Mouse (Mus musculus): ENCODE results near the gene Tbc1d9b. TPM values are rescaled to one million over a fixed set of nuclear protein-coding genes. Genes with fewer than 3 reads are reported as not detected.
A peak's percentile ranks its signal among the peaks of the same experiment; 100 is the strongest.
"Not testable (repeated sequence)": the region's sequence is repeated elsewhere in the genome, so short reads cannot be mapped to it uniquely, and the experiment has no call there.

The Tbc1d9b gene
- polyA plus RNA-seq, 2 experiments: 8.4 to 9.5 TPM

GRCm38 (mm10) chr11:50158346-50158745, 27.1 kb downstream of the Tbc1d9b start:
- no peaks in the 10 kb centered on the region for H3K9me3 ChIP-seq (ENCODE audit: control insufficient read depth, low read length)
- no peak overlapping the region for H3K4me3 ChIP-seq (ENCODE audit: insufficient read depth in 1 of 2, low read depth in 2 of 2, low read length in 2 of 2)
- no peak overlapping the region for H3K27ac ChIP-seq
- H3K4me2 ChIP-seq (ENCODE audit: low read depth): no peak overlapping the region
- peaks cover 6% of the 10 kb centered on the region for H3K36me3 ChIP-seq (replicated peaks; ENCODE audit: control insufficient read depth, insufficient read depth, low read depth)
- no peak for ATAC-seq (ENCODE audit: insufficient read depth)
- WGBS (ENCODE audit: insufficient replicate concordance): 72% methylated on average over 7 of the region's 7 CpGs
- no peak for DNase-seq (ENCODE audit: low read depth in 3 of 3, low spot score in 3 of 3)
- TF ChIP-seq CTCF (IDR thresholded peaks at IDR 0.05; ENCODE audit: low read depth): no peak
- no peak for TF ChIP-seq EP300 (IDR thresholded peaks at IDR 0.05; ENCODE audit: low read depth)
- no peaks in the 10 kb centered on the region; a peak in 1 of 4 replicates for H3K4me1 ChIP-seq (replicated peaks; ENCODE audit: control insufficient read depth in 2 of 2, insufficient read depth in 2 of 2, low read length in 1 of 2)
- no peak overlapping the region for H3K9ac ChIP-seq (replicated peaks)
- H3K27me3 ChIP-seq (ENCODE audit: control insufficient read depth, insufficient read depth, low read length): no peaks in the 10 kb centered on the region

- DNase-seq (ENCODE audit: low read depth in 3 of 3, low spot score in 3 of 3) (no peak), ATAC-seq (ENCODE audit: insufficient read depth) (no peak)
- Histone ChIP-seq H3K36me3 (replicated peaks; ENCODE audit: control insufficient read depth, insufficient read depth, low read depth) (peaks cover 6% of the 10 kb centered on the region), H3K9ac (replicated peaks) (no peak overlapping the region), H3K9me3 (ENCODE audit: control insufficient read depth, low read length) (no peaks in the 10 kb centered on the region), H3K4me1 (replicated peaks; ENCODE audit: control insufficient read depth in 2 of 2, insufficient read depth in 2 of 2, low read length in 1 of 2) (no peaks in the 10 kb centered on the region; a peak in 1 of 4 replicates), H3K4me3 (ENCODE audit: insufficient read depth in 1 of 2, low read depth in 2 of 2, low read length in 2 of 2) (no peak overlapping the region), H3K27ac (no peak overlapping the region), H3K4me2 (ENCODE audit: low read depth) (no peak overlapping the region), H3K27me3 (ENCODE audit: control insufficient read depth, insufficient read depth, low read length) (no peaks in the 10 kb centered on the region)
- 68% methylated on average over 4 of the region's 4 CpGs for WGBS (ENCODE audit: insufficient replicate concordance)
- TF ChIP-seq EP300 (IDR thresholded peaks at IDR 0.05; ENCODE audit: low read depth) (no peak), CTCF (IDR thresholded peaks at IDR 0.05; ENCODE audit: low read depth) (no peak)
Measured at GRCm38 (mm10) chr11:50159347-50159746, 28.2 kb downstream of the Tbc1d9b start.

- DNase-seq (ENCODE audit: low read depth in 3 of 3, low spot score in 3 of 3) (peak; percentile 46 to 55 (median 47)), ATAC-seq (ENCODE audit: insufficient read depth) (peak; percentile 63)
- TF ChIP-seq CTCF (IDR thresholded peaks at IDR 0.05; ENCODE audit: low read depth) (peak; percentile 100), EP300 (IDR thresholded peaks at IDR 0.05; ENCODE audit: low read depth) (no peak)
- H3K36me3 ChIP-seq (replicated peaks; ENCODE audit: control insufficient read depth, insufficient read depth, low read depth): no peaks in the 10 kb centered on the region; the same call in 1 of the 2 replicates
- WGBS (ENCODE audit: insufficient replicate concordance): 48% methylated on average over 10 of the region's 10 CpGs
- H3K27ac ChIP-seq: no peak overlapping the region
- no peaks in the 10 kb centered on the region; a peak in 1 of 4 replicates for H3K4me1 ChIP-seq (replicated peaks; ENCODE audit: control insufficient read depth in 2 of 2, insufficient read depth in 2 of 2, low read length in 1 of 2)
- H3K4me2 ChIP-seq (ENCODE audit: low read depth): no peak overlapping the region
- H3K4me3 ChIP-seq (ENCODE audit: insufficient read depth in 1 of 2, low read depth in 2 of 2, low read length in 2 of 2): no peak overlapping the region
- no peak overlapping the region for H3K9ac ChIP-seq (replicated peaks)
- H3K27me3 ChIP-seq (ENCODE audit: control insufficient read depth, insufficient read depth, low read length): no peaks in the 10 kb centered on the region
- no peaks in the 10 kb centered on the region for H3K9me3 ChIP-seq (ENCODE audit: control insufficient read depth, low read length)
Measured at GRCm38 (mm10) chr11:50161578-50162304, 30.5 kb downstream of the Tbc1d9b start.

- ATAC-seq (ENCODE audit: insufficient read depth): 0 out of 2 replicates have a peak, but pooled peaks have one; percentile 11
- no peak overlapping the region for H3K27ac ChIP-seq
- no peak overlapping the region for H3K4me2 ChIP-seq (ENCODE audit: low read depth)
Measured at GRCm38 (mm10) chr11:50162338-50163050, 31.3 kb downstream of the Tbc1d9b start.

GRCm38 (mm10) chr11:50168352-50168751, 37.2 kb downstream of the Tbc1d9b start:
- no peak for DNase-seq (ENCODE audit: low read depth in 3 of 3, low spot score in 3 of 3)
- WGBS (ENCODE audit: insufficient replicate concordance): 68% methylated on average over 5 of the region's 5 CpGs
- no peak for TF ChIP-seq EP300 (IDR thresholded peaks at IDR 0.05; ENCODE audit: low read depth)
- no peak for TF ChIP-seq CTCF (IDR thresholded peaks at IDR 0.05; ENCODE audit: low read depth)
- no peak overlapping the region for H3K27ac ChIP-seq
- H3K9me3 ChIP-seq (ENCODE audit: control insufficient read depth, low read length): no peaks in the 10 kb centered on the region
- peaks cover 3% of the 10 kb centered on the region; the same call in 1 of the 2 replicates for H3K36me3 ChIP-seq (replicated peaks; ENCODE audit: control insufficient read depth, insufficient read depth, low read depth)
- no peak overlapping the region for H3K4me3 ChIP-seq (ENCODE audit: insufficient read depth in 1 of 2, low read depth in 2 of 2, low read length in 2 of 2)
- ATAC-seq (ENCODE audit: insufficient read depth): no peak
- H3K9ac ChIP-seq (replicated peaks): no peak overlapping the region
- H3K4me1 ChIP-seq (replicated peaks; ENCODE audit: control insufficient read depth in 2 of 2, insufficient read depth in 2 of 2, low read length in 1 of 2): no peaks in the 10 kb centered on the region
- no peak overlapping the region for H3K4me2 ChIP-seq (ENCODE audit: low read depth)
- H3K27me3 ChIP-seq (ENCODE audit: control insufficient read depth, insufficient read depth, low read length): no peaks in the 10 kb centered on the region

More at GRCm38 (mm10) chr11:50162338-50163050, 31.3 kb downstream of the Tbc1d9b start:
- no peak for DNase-seq (ENCODE audit: low read depth in 3 of 3, low spot score in 3 of 3)
- TF ChIP-seq EP300 (IDR thresholded peaks at IDR 0.05; ENCODE audit: low read depth) (no peak), CTCF (IDR thresholded peaks at IDR 0.05; ENCODE audit: low read depth) (no peak)
- Histone ChIP-seq H3K4me3 (ENCODE audit: insufficient read depth in 1 of 2, low read depth in 2 of 2, low read length in 2 of 2) (no peak overlapping the region), H3K4me1 (replicated peaks; ENCODE audit: control insufficient read depth in 2 of 2, insufficient read depth in 2 of 2, low read length in 1 of 2) (no peaks in the 10 kb centered on the region; a peak in 1 of 4 replicates), H3K36me3 (replicated peaks; ENCODE audit: control insufficient read depth, insufficient read depth, low read depth) (no peaks in the 10 kb centered on the region), H3K9me3 (ENCODE audit: control insufficient read depth, low read length) (no peaks in the 10 kb centered on the region), H3K9ac (replicated peaks) (no peak overlapping the region), H3K27me3 (ENCODE audit: control insufficient read depth, insufficient read depth, low read length) (no peaks in the 10 kb centered on the region)
- WGBS (ENCODE audit: insufficient replicate concordance): 66% methylated on average over 3 of the region's 3 CpGs

GRCm38 (mm10) chr11:50174111-50174729, 43.0 kb downstream of the Tbc1d9b start, which contains the start of gene Mrnip:
Gene Mrnip (plus strand): TSS chr11:50174444.
- H3K4me3 ChIP-seq (ENCODE audit: insufficient read depth in 1 of 2, low read depth in 2 of 2, low read length in 2 of 2): peak within 1 kb of the TSS; percentile 64 to 77
- H3K4me2 ChIP-seq (ENCODE audit: low read depth): peak within 1 kb of the TSS; percentile 64
- DNase-seq (ENCODE audit: low read depth in 3 of 3, low spot score in 3 of 3); H3K27me3 ChIP-seq (ENCODE audit: control insufficient read depth, insufficient read depth, low read length); H3K9me3 ChIP-seq (ENCODE audit: control insufficient read depth, low read length); ATAC-seq (ENCODE audit: insufficient read depth); H3K36me3 ChIP-seq (replicated peaks; ENCODE audit: control insufficient read depth, insufficient read depth, low read depth): not testable (repeated sequence)
- H3K9ac ChIP-seq (replicated peaks): peak within 1 kb of the TSS; percentile 72
- WGBS (ENCODE audit: insufficient replicate concordance): 5% methylated on average over 19 of the region's 19 CpGs
- H3K4me1 ChIP-seq (replicated peaks; ENCODE audit: control insufficient read depth in 2 of 2, insufficient read depth in 2 of 2, low read length in 1 of 2): peaks cover 5 to 17% of the 10 kb centered on the region in 2 experiments
- peak within 1 kb of the TSS; percentile 64 for H3K27ac ChIP-seq
